Mouse (Mus musculus) heart, adult 2 months (tissue): ENCODE measurements at regions not wholly inside any gene's neighbourhood (a gene's known extent, or its start where the extent isn't known, plus 50 kb on each side); places are given as distances from the start of the nearest gene placed in this dataset.

Experiments
- CTCF ChIP-seq: fragments of 200-600 bp; IDR thresholded peaks from 2 replicates; pipeline ENCODE4 v1.8.1; 2022; ENCODE audit warnings: antibody characterized with exemption, mild to moderate bottlenecking, moderate library complexity
- POLR2A ChIP-seq: fragments of 200-500 bp; IDR thresholded peaks from 2 replicates; pipeline ENCODE4 v1.6.1; 2011; ENCODE audit warnings: mild to moderate bottlenecking, low read depth, low read length, control low read depth; ENCODE audit not compliant: insufficient read depth

GRCm38 (mm10) chr9:86931196-86931595 lies 50.7 kb upstream of the Snap91 start:
- TF ChIP-seq POLR2A: no peak
- no peak for TF ChIP-seq CTCF
